In the genomic region with DNA sequence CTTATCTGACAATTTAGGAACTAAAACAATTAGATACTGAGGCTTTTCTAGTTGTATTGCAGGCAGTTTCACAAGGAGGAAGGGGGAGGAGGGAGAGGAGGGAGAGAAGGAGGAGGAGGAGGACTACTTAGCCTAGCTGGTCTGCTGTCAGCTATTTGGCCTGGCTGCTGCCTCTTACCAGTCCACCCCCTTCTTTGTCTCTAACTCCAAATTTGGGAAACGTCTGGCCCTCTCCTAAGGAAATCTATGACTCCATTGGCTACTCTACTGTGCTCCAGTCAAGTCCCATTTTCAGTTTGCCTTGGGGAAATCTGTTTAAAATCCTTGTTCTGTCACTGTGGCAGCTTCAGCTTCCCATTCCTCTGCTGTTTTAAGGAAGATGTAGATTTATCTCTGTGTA, we compare ENCODE assay signal across 11 mouse cellular contexts.
"Had no signal": no experiment of that assay in that cellular context is flagged by ENCODE, and none has a peak within 500 bp of the region (broad histone marks: within the 10 kb centered on the region; RNA-seq: fewer than 3 reads in every experiment).

No protein-coding gene starts in this region.

- DNase-seq: kidney, adult 2 months; kidney, postnatal 36 days; layer of hippocampus, postnatal 36 days; liver, embryonic 13.5 days; liver, postnatal 0 days; thymus, postnatal 4 days had no signal

- H3K4me1 ChIP-seq: kidney, embryonic 15.5 days; limb, embryonic 15.5 days; liver, embryonic 13.5 days; midbrain, embryonic 13.5 days had no signal

- H3K27ac ChIP-seq: kidney, embryonic 15.5 days; limb, embryonic 15.5 days; liver, embryonic 13.5 days; midbrain, embryonic 13.5 days; stomach, postnatal 0 days had no signal

- H3K27me3 ChIP-seq: kidney, embryonic 15.5 days; limb, embryonic 15.5 days; liver, embryonic 13.5 days; midbrain, embryonic 13.5 days had no signal

- H3K9me3 ChIP-seq: kidney, embryonic 15.5 days; limb, embryonic 15.5 days; liver, embryonic 13.5 days; midbrain, embryonic 13.5 days had no signal

- H3K9ac ChIP-seq: kidney, embryonic 15.5 days; limb, embryonic 15.5 days; liver, embryonic 13.5 days; liver, postnatal 0 days; midbrain, embryonic 13.5 days had no signal

- H3K4me2 ChIP-seq: kidney, embryonic 15.5 days; limb, embryonic 15.5 days; liver, embryonic 13.5 days; midbrain, embryonic 13.5 days had no signal

- H3K4me3 ChIP-seq: kidney, embryonic 15.5 days; limb, embryonic 15.5 days; liver, embryonic 13.5 days; midbrain, embryonic 13.5 days had no signal

- ATAC-seq: intestine, embryonic 16.5 days; liver, postnatal 0 days; midbrain, embryonic 13.5 days had no signal
